Mouse (Mus musculus) midbrain, postnatal 0 days (tissue): ENCODE measurements around the gene Lgmn. TPM values are rescaled to one million over a fixed set of nuclear protein-coding genes. Genes with fewer than 3 reads are reported as not detected.

Source experiments
- ATAC-seq: fragments of 200-750 bp; cut with Nextera tagmentation; 2 replicates; pipeline ENCODE4 v1.8.0; 2017; ENCODE audit warnings: moderate number of reproducible peaks, mild to moderate bottlenecking, moderate TSS enrichment, moderate library complexity; ENCODE audit not compliant: low FRiP score
- DNase-seq: peaks from one replicate; pipeline ENCODE4 v3.0.0-alpha.2; 2015; ENCODE audit warnings: low spot score
- H3K27ac ChIP-seq: fragments of 300-500 bp; sonication (generic); 2 replicates; pipeline ENCODE4 v1.5.1; 2014; ENCODE audit warnings: low read depth, mild to moderate bottlenecking, low read length, mixed read lengths
- H3K27me3 ChIP-seq: fragments of 300-500 bp; sonication (generic); 2 replicates; pipeline ENCODE4 v1.6.1; 2014; ENCODE audit warnings: low read length, control low read depth, mixed read lengths; ENCODE audit not compliant: insufficient read depth
- H3K36me3 ChIP-seq: fragments of 300-500 bp; sonication (generic); 2 replicates; pipeline ENCODE4 v1.6.1; 2014; ENCODE audit warnings: low read length, control low read depth, mixed read lengths; ENCODE audit not compliant: insufficient read depth
- H3K4me1 ChIP-seq: fragments of 300-500 bp; sonication (generic); 2 replicates; pipeline ENCODE4 v1.6.1; 2014; ENCODE audit warnings: mild to moderate bottlenecking, control low read depth, antibody characterized with exemption, low read length, mixed read lengths; ENCODE audit not compliant: insufficient read depth
- H3K4me2 ChIP-seq: fragments of 300-500 bp; sonication (generic); 2 replicates; pipeline ENCODE4 v1.6.1; 2014; ENCODE audit warnings: low read depth, mild to moderate bottlenecking, low read length, mixed read lengths; ENCODE audit not compliant: poor library complexity, severe bottlenecking
- H3K4me3 ChIP-seq: fragments of 300-500 bp; sonication (generic); 2 replicates; pipeline ENCODE4 v1.5.1; 2014; ENCODE audit warnings: low read depth, mild to moderate bottlenecking, low read length, moderate library complexity
- H3K9ac ChIP-seq: fragments of 300-500 bp; sonication (generic); replicated peaks from 2 replicates; pipeline ENCODE4 v1.6.1; 2014; ENCODE audit warnings: mild to moderate bottlenecking, low read length, moderate library complexity, mixed read lengths; ENCODE audit not compliant: poor library complexity, severe bottlenecking
- H3K9me3 ChIP-seq: fragments of 300-500 bp; sonication (generic); 2 replicates; pipeline ENCODE4 v1.6.1; 2016; ENCODE audit warnings: low read length, control low read depth
- CTCF ChIP-seq: IDR thresholded peaks from 2 replicates; pipeline ENCODE4 v1.5.1; 2016; ENCODE audit warnings: antibody characterized with exemption, mild to moderate bottlenecking
- WGBS: fragments of 180-500 bp; shearing (Covaris S2); extraction: QIAGEN DNeasy Blood & Tissue Kit; methylation state at CpG from one replicate; pipeline ENCODE4 v1.1.7; 2014; 5-methylcytosine and 5-hydroxymethylcytosine counted together
- polyA plus RNA-seq: library from polyadenylated mRNA; unstranded; fragments of >200 nt; fragmentation: Nextera tagmentation; extraction: Ambion mirVana; gene quantifications from 2 replicates; pipeline ENCODE4 v1.2.1, GENCODE M21; 2015
- total RNA-seq: library from RNA; depleted of rRNA; stranded (reverse); fragments of >200 nt; gene quantifications from 2 replicates; pipeline ENCODE4 v1.2.3, GENCODE M21; 2014

Gene Lgmn
- total and polyA plus RNA-seq, 2 experiments from 2014 or later: 124 to 148 TPM

- no peak overlapping the region for H3K27ac ChIP-seq
- 61% methylated on average over 4 of the region's 4 CpGs for WGBS
- H3K9ac ChIP-seq: no peak overlapping the region
- peak; percentile 37 for TF ChIP-seq CTCF
- peak; percentile 8 for DNase-seq
- H3K36me3 ChIP-seq: no peaks in the 10 kb centered on the region
- H3K4me1 ChIP-seq: no peaks in the 10 kb centered on the region
- H3K27me3 ChIP-seq: no peaks in the 10 kb centered on the region
- ATAC-seq: no peak
- no peaks in the 10 kb centered on the region for H3K9me3 ChIP-seq
- no peak overlapping the region for H3K4me2 ChIP-seq
- no peak overlapping the region for H3K4me3 ChIP-seq
Observed at GRCm38 (mm10) chr12:102464650-102465049, 25.0 kb upstream of the Lgmn start.

GRCm38 (mm10) chr12:102461177-102461576 lies 21.6 kb upstream of the Lgmn start:
- DNase-seq (peak; percentile 19), ATAC-seq (no peak)
- peak; percentile 80 for TF ChIP-seq CTCF
- H3K9ac ChIP-seq: no peak overlapping the region
- no peak overlapping the region for H3K4me3 ChIP-seq
- no peaks in the 10 kb centered on the region for H3K4me1 ChIP-seq
- WGBS: 63% methylated on average over 5 of the region's 5 CpGs
- H3K36me3 ChIP-seq: no peaks in the 10 kb centered on the region
- no peak overlapping the region for H3K4me2 ChIP-seq
- no peaks in the 10 kb centered on the region for H3K9me3 ChIP-seq
- no peak overlapping the region for H3K27ac ChIP-seq
- H3K27me3 ChIP-seq: no peaks in the 10 kb centered on the region

- 68% methylated on average over 5 of the region's 5 CpGs for WGBS
- Histone ChIP-seq H3K27me3 (no peaks in the 10 kb centered on the region), H3K9ac (no peak overlapping the region), H3K4me1 (no peaks in the 10 kb centered on the region), H3K4me2 (no peak overlapping the region), H3K9me3 (no peaks in the 10 kb centered on the region), H3K4me3 (no peak overlapping the region), H3K27ac (no peak overlapping the region), H3K36me3 (no peaks in the 10 kb centered on the region)
- TF ChIP-seq CTCF: no peak
- DNase-seq (no peak), ATAC-seq (no peak)
Observed at GRCm38 (mm10) chr12:102460014-102460413, 20.4 kb upstream of the Lgmn start.

GRCm38 (mm10) chr12:102456467-102457193 lies 17.0 kb upstream of the Lgmn start:
- H3K4me2 ChIP-seq: no peak overlapping the region
- H3K27ac ChIP-seq: no peak overlapping the region
- ATAC-seq (no peak), DNase-seq (no peak)
- no peak overlapping the region for H3K9ac ChIP-seq
- no peak overlapping the region for H3K4me3 ChIP-seq
- H3K36me3 ChIP-seq: no peaks in the 10 kb centered on the region
- WGBS: 80% methylated on average over 7 of the region's 7 CpGs
- no peak for TF ChIP-seq CTCF
- H3K27me3 ChIP-seq: no peaks in the 10 kb centered on the region
- H3K4me1 ChIP-seq: no peaks in the 10 kb centered on the region
- no peaks in the 10 kb centered on the region for H3K9me3 ChIP-seq

GRCm38 (mm10) chr12:102453581-102453980 lies 14.0 kb upstream of the Lgmn start:
- DNase-seq: no peak
- Histone ChIP-seq H3K4me2 (no peak overlapping the region), H3K9me3 (no peaks in the 10 kb centered on the region), H3K36me3 (no peaks in the 10 kb centered on the region), H3K27me3 (no peaks in the 10 kb centered on the region), H3K27ac (no peak overlapping the region), H3K9ac (no peak overlapping the region), H3K4me1 (no peaks in the 10 kb centered on the region), H3K4me3 (no peak overlapping the region)
- ATAC-seq: no peak
- no peak for TF ChIP-seq CTCF
- WGBS: 60% methylated on average over 6 of the region's 6 CpGs

- no peak overlapping the region for H3K27ac ChIP-seq
- H3K9me3 ChIP-seq: no peaks in the 10 kb centered on the region
- TF ChIP-seq CTCF: no peak
- no peak overlapping the region for H3K4me2 ChIP-seq
- DNase-seq (no peak), ATAC-seq (no peak)
- no peaks in the 10 kb centered on the region for H3K4me1 ChIP-seq
- no peaks in the 10 kb centered on the region for H3K36me3 ChIP-seq
- 87% methylated on average over 8 of the region's 8 CpGs for WGBS
- no peak overlapping the region for H3K4me3 ChIP-seq
- no peak overlapping the region for H3K9ac ChIP-seq
- no peaks in the 10 kb centered on the region for H3K27me3 ChIP-seq
Observed at GRCm38 (mm10) chr12:102451126-102451851, 11.7 kb upstream of the Lgmn start.
